Mouse (Mus musculus): ENCODE data around the gene Oaf. TPM values are rescaled to one million over a fixed set of nuclear protein-coding genes. Genes with fewer than 3 reads are reported as not detected.

Gene Oaf
- polyA plus RNA-seq, 1 experiment from 2014 or later: 91.2 TPM

DNA sequence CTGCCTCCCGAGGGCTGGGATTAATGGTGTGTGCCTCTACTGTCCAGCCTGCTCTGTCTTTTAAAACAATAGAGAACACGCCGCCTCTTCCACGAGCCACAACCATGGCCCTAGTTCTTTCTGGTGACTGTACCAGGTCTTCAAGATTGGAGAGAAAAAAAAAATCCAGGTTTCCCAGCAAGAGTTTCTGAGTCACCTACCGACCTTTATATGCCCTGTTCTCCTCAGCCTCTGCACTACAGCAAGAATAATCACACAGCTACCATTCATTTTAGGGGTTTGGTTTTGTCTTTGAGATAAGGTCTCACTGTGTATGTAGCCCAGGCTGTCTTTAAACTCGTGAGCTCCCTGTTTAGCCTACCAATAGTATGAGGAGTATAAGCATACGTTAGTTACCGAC is 2.3 kb upstream of the Oaf start:
- Histone ChIP-seq H3K27me3 (no peaks in the 10 kb centered on the region), H3K27ac (replicated peaks) (no peak overlapping the region), H3K36me3 (no peaks in the 10 kb centered on the region), H3K4me1 (peaks cover 37% of the 10 kb centered on the region), H3K4me3 (replicated peaks) (no peak overlapping the region), H3K4me2 (replicated peaks) (no peak overlapping the region), H3K9ac (no peak overlapping the region), H3K9me3 (replicated peaks) (no peaks in the 10 kb centered on the region)
- ATAC-seq (ENCODE audit: insufficient number of reproducible peaks, low FRiP score, low TSS enrichment, low read depth): no peak
- WGBS: 85% methylated on average over 8 of the region's 8 CpGs

GRCm38 (mm10) chr9:43241291-43241690 is 1.6 kb upstream of the Oaf start:
- Histone ChIP-seq H3K4me2 (replicated peaks) (no peak overlapping the region), H3K4me1 (peaks cover 39% of the 10 kb centered on the region), H3K27ac (replicated peaks) (no peak overlapping the region), H3K27me3 (no peaks in the 10 kb centered on the region), H3K9me3 (replicated peaks) (no peaks in the 10 kb centered on the region), H3K4me3 (replicated peaks) (no peak overlapping the region), H3K9ac (no peak overlapping the region), H3K36me3 (0 out of 2 replicates have a peak, but pooled peaks cover 2% of the 10 kb centered on the region)
- WGBS: 26% methylated on average over 4 of the region's 4 CpGs
- no peak for ATAC-seq (ENCODE audit: insufficient number of reproducible peaks, low FRiP score, low TSS enrichment, low read depth)

DNA sequence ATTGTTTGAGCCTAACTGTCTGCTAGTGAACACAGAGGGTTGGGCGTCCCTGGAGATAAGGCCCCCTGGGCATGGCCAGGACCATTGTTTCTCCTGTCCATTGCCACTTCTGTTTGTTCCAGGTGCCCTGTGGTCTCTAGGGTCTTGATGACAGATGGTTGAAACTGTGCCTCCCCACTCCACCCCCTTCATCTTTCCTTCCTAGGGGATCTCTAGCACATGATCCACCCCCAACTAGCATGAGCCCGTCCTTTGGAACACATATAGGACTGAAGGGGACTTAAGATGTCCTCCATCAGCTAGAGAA is 836 bp upstream of the Oaf start:
- peaks cover 43% of the 10 kb centered on the region for H3K4me1 ChIP-seq
- H3K27ac ChIP-seq (replicated peaks): peak overlapping the region; percentile 94
- 0 out of 2 replicates have a peak, but pooled peaks cover 3% of the 10 kb centered on the region for H3K36me3 ChIP-seq
- peak overlapping the region; percentile 81; the same call in 1 of the 2 replicates for H3K9ac ChIP-seq
- 26% methylated on average over 2 of the region's 2 CpGs for WGBS
- H3K4me2 ChIP-seq (replicated peaks): peak overlapping the region; percentile 67
- no peaks in the 10 kb centered on the region for H3K9me3 ChIP-seq (replicated peaks)
- no peaks in the 10 kb centered on the region for H3K27me3 ChIP-seq
- peak overlapping the region; percentile 91 for H3K4me3 ChIP-seq (replicated peaks)
- no peak for ATAC-seq (ENCODE audit: insufficient number of reproducible peaks, low FRiP score, low TSS enrichment, low read depth)

DNA sequence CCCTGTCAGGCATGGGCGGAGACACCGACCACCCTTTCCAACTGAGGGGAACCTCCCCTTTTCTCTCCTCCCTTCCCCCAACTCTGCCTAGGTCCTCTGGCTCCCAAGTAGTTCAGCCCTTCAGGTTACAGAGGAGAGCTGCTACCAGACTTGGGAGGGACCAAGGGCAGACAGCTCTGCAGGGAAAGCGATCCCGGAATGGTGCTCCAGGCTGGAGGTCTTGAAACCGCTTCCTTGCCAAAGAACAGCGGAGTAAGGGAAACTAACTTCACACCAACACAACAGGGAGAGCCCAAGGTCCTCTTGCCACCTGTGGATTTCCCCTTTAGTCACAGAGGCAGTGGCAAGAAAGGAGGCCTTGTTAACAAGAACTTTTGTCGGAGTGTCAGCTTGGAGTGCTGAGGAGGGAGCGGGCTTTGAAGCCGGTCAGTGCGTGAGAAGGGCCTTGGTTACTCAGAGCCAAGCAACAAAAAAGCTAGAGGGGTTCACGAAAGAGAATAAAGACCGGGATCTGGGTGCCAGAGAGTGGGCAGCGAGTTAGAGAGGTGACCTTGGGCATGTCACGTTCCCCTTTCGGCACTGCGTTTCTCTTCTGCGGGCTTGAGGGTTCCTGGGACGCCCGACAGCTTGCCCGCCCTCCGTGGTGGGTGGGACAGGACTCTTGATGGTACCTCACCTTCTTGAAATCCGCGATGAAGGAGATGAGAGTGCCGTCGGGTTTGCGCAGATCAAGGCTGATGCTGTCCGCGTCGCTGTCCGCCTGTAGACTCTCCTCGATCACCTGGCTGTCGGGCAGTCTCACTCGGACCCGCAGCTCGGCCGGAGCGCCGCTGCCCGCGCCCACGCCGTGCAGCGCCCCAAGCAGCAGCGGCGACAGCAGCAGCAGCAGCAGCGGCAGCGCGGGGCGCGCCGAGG is 823 bp downstream of the Oaf start:
- Histone ChIP-seq H3K4me2 (replicated peaks) (peak overlapping the region; percentile 67), H3K4me3 (replicated peaks) (peak overlapping the region; percentile 91), H3K9me3 (replicated peaks) (no peaks in the 10 kb centered on the region), H3K9ac (peak overlapping the region; percentile 81), H3K27me3 (no peaks in the 10 kb centered on the region), H3K4me1 (peaks cover 57% of the 10 kb centered on the region), H3K27ac (replicated peaks) (peak overlapping the region; percentile 94), H3K36me3 (0 out of 2 replicates have a peak, but pooled peaks cover 3% of the 10 kb centered on the region)
- WGBS: under 1% methylated on average over 51 of the region's 51 CpGs
- no peak for ATAC-seq (ENCODE audit: insufficient number of reproducible peaks, low FRiP score, low TSS enrichment, low read depth)

GRCm38 (mm10) chr9:43238167-43238566 is 1.5 kb downstream of the Oaf start:
- H3K27ac ChIP-seq (replicated peaks): peak overlapping the region; percentile 94
- 0 out of 2 replicates have a peak, but pooled peaks cover 3% of the 10 kb centered on the region for H3K36me3 ChIP-seq
- H3K4me3 ChIP-seq (replicated peaks): peak overlapping the region; percentile 91
- H3K9ac ChIP-seq: peak overlapping the region; percentile 81; the same call in 1 of the 2 replicates
- 40% methylated on average over 2 of the region's 2 CpGs for WGBS
- no peaks in the 10 kb centered on the region for H3K27me3 ChIP-seq
- H3K9me3 ChIP-seq (replicated peaks): no peaks in the 10 kb centered on the region
- no peak for ATAC-seq (ENCODE audit: insufficient number of reproducible peaks, low FRiP score, low TSS enrichment, low read depth)
- peak overlapping the region; percentile 67 for H3K4me2 ChIP-seq (replicated peaks)
- H3K4me1 ChIP-seq: peaks cover 65% of the 10 kb centered on the region

DNA sequence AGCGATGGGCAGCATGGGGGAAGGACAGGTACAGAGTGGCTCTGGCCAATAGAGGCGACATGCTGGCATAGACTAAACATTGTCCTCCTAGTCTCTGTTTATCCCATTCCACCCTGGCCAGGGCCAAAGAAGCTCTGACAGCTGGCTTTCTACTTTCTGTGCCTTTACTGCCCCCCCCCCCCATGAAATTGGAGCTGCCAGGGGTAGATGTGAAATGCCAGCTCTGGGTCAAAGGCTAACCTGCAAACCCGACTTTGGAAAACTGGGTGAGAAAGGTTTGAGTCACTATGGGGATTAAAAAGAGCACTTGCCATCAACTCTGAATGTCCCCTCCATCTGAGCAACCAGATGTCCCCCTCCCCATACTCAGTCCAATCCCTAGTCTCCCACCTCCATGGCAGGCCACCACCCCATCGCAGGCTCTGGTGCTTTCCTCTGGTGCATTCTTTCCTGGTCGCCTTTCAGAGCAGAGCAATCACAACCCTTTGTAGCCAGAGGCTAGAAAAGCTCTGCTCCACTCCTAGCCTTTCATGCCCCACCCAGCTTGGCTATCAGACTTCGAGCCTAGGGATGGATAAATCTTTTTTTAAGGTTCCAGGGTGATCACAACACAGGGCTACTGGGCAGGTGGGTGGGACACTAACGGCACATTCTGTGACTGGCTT is 2.5 kb downstream of the Oaf start:
- Histone ChIP-seq H3K9me3 (replicated peaks) (no peaks in the 10 kb centered on the region), H3K9ac (no peak overlapping the region), H3K27me3 (no peaks in the 10 kb centered on the region), H3K36me3 (0 out of 2 replicates have a peak, but pooled peaks cover 3% of the 10 kb centered on the region), H3K4me1 (peaks cover 74% of the 10 kb centered on the region), H3K27ac (replicated peaks) (no peak overlapping the region), H3K4me2 (replicated peaks) (peak overlapping the region; percentile 67), H3K4me3 (replicated peaks) (peak overlapping the region; percentile 91)
- 35% methylated on average over 7 of the region's 7 CpGs for WGBS
- no peak for ATAC-seq (ENCODE audit: insufficient number of reproducible peaks, low FRiP score, low TSS enrichment, low read depth)

- H3K36me3 ChIP-seq: 0 out of 2 replicates have a peak, but pooled peaks cover 3% of the 10 kb centered on the region
- WGBS: 72% methylated on average over 7 of the region's 7 CpGs
- peaks cover 81% of the 10 kb centered on the region for H3K4me1 ChIP-seq
- H3K4me3 ChIP-seq (replicated peaks): peak overlapping the region; percentile 91; the same call in 1 of the 2 replicates
- no peak overlapping the region for H3K27ac ChIP-seq (replicated peaks)
- no peaks in the 10 kb centered on the region for H3K27me3 ChIP-seq
- H3K9ac ChIP-seq: no peak overlapping the region
- H3K9me3 ChIP-seq (replicated peaks): no peaks in the 10 kb centered on the region
- no peak for ATAC-seq (ENCODE audit: insufficient number of reproducible peaks, low FRiP score, low TSS enrichment, low read depth)
- peak overlapping the region; percentile 67 for H3K4me2 ChIP-seq (replicated peaks)
Observed at GRCm38 (mm10) chr9:43236576-43236975, 3.1 kb downstream of the Oaf start.

- Histone ChIP-seq H3K9ac (no peak overlapping the region), H3K36me3 (0 out of 2 replicates have a peak, but pooled peaks cover 3% of the 10 kb centered on the region), H3K27me3 (no peaks in the 10 kb centered on the region), H3K4me3 (replicated peaks) (no peak overlapping the region), H3K9me3 (replicated peaks) (no peaks in the 10 kb centered on the region), H3K4me1 (peaks cover 81% of the 10 kb centered on the region), H3K4me2 (replicated peaks) (no peak overlapping the region), H3K27ac (replicated peaks) (no peak overlapping the region)
- WGBS: 82% methylated on average over 1 of the region's 1 CpGs
- no peak for ATAC-seq (ENCODE audit: insufficient number of reproducible peaks, low FRiP score, low TSS enrichment, low read depth)
Observed at GRCm38 (mm10) chr9:43236106-43236505, 3.6 kb downstream of the Oaf start.

DNA sequence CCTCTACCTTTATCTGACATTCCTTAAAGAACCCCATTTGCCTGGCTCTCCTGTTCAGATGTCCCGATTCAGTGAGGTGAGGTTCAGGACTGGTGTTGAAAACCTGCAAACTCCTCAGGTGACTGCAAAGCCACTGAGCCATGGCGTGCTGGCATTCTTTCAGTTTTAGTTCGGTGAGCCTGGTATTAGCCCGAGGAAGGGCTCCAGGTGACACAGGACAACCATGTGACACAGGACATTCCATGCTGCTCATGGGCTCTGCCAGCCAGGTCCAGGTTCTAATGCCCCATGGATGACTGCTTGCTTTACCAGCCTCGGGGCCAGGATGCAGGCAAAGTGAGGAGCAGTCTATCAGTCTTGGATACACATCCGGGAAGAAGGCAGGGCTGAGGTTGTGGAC is 4.4 kb downstream of the Oaf start:
- Histone ChIP-seq H3K36me3 (0 out of 2 replicates have a peak, but pooled peaks cover 3% of the 10 kb centered on the region), H3K4me3 (replicated peaks) (no peak overlapping the region), H3K27ac (replicated peaks) (no peak overlapping the region), H3K9ac (no peak overlapping the region), H3K27me3 (no peaks in the 10 kb centered on the region), H3K9me3 (replicated peaks) (no peaks in the 10 kb centered on the region), H3K4me2 (replicated peaks) (no peak overlapping the region), H3K4me1 (peaks cover 85% of the 10 kb centered on the region)
- ATAC-seq (ENCODE audit: insufficient number of reproducible peaks, low FRiP score, low TSS enrichment, low read depth): no peak
- 85% methylated on average over 6 of the region's 6 CpGs for WGBS

- no peak overlapping the region for H3K27ac ChIP-seq (replicated peaks)
- H3K36me3 ChIP-seq: 0 out of 2 replicates have a peak, but pooled peaks cover 3% of the 10 kb centered on the region
- no peaks in the 10 kb centered on the region for H3K9me3 ChIP-seq (replicated peaks)
- H3K4me1 ChIP-seq: peaks cover 86% of the 10 kb centered on the region
- 78% methylated on average over 5 of the region's 5 CpGs for WGBS
- no peak overlapping the region for H3K4me2 ChIP-seq (replicated peaks)
- no peak overlapping the region for H3K4me3 ChIP-seq (replicated peaks)
- no peaks in the 10 kb centered on the region for H3K27me3 ChIP-seq
- no peak for ATAC-seq (ENCODE audit: insufficient number of reproducible peaks, low FRiP score, low TSS enrichment, low read depth)
- no peak overlapping the region for H3K9ac ChIP-seq
Observed at GRCm38 (mm10) chr9:43234496-43234895, 5.2 kb downstream of the Oaf start.

DNA sequence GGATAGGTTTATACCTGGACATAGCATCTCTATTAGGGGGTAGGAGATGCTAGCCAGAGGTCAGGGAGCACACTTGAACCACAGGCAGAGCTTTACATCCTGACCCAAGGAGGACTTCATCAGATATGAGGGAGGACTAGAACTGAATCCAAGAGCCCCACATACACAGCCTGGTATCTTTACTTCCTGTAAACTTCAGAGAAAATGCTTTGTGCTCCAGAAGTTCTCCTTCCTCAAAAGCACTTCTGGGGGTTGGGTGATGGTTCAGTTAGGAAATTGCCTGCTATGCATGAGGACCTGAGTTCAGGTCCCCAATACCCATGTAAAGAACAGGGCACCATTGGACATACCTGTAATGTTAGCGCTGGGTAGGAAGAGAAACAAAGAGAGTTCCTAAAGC is 6.2 kb downstream of the Oaf start:
- Histone ChIP-seq H3K27ac (replicated peaks) (no peak overlapping the region), H3K36me3 (peaks cover 10% of the 10 kb centered on the region; the same call in 1 of the 2 replicates), H3K9me3 (replicated peaks) (no peaks in the 10 kb centered on the region), H3K4me3 (replicated peaks) (no peak overlapping the region), H3K4me2 (replicated peaks) (no peak overlapping the region), H3K4me1 (peaks cover 86% of the 10 kb centered on the region), H3K9ac (no peak overlapping the region), H3K27me3 (no peaks in the 10 kb centered on the region)
- ATAC-seq (ENCODE audit: insufficient number of reproducible peaks, low FRiP score, low TSS enrichment, low read depth): no peak
- 94% methylated on average over 1 of the region's 1 CpGs for WGBS
